Mouse (Mus musculus): ENCODE data around the gene Tmprss2. TPM values are rescaled to one million over a fixed set of nuclear protein-coding genes. Genes with fewer than 3 reads are reported as not detected.

The Tmprss2 gene
- polyA plus RNA-seq, 1 experiment = not detected

DNA sequence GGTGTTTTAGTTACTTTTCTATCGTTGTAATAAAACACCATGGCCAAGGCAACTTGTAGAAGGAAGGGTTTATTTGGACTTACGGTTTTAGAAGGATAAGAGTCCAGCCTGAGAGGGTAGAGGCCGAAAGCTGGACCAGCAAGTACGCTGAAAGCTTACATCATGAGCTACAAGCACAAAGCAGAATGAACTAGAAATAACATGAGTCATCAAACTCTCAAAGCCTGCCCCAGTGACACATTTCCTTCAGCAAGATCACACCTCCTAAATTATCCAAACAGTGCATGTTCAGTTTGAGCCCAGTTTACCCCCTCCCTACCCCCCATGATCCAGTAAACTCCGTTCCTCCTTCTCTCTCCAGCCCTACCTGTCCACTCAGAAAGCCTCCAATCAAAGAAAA lies 77.2 kb downstream of the Tmprss2 start:
- Histone ChIP-seq H3K4me3 (ENCODE audit: insufficient read depth, low read depth, low read length) (no peak overlapping the region), H3K4me1 (ENCODE audit: control insufficient read depth, insufficient read depth, insufficient read length, low read length) (peaks cover 10% of the 10 kb centered on the region; the same call in 1 of the 2 replicates), H3K27ac (replicated peaks; ENCODE audit: low read depth, low read length) (no peak overlapping the region)

DNA sequence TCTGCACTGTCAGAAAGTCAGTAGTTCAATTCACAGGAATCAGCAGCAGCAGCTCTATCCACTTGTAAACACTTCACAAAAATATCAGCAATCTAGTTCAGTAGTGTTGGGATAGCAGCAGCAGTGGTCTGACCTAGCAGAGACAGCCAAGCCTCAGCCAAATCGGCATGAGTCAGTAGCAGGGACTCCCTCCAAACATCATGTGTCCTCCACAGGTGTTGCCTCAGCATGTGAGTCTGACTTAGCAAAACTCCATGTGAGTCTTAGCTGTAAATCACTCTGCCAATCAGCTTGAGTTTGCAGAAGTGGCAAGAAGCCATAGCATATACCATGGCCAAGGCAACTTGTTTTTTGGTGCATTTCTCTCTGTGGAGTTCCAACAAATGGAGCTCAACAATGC lies 77.9 kb downstream of the Tmprss2 start:
- H3K4me3 ChIP-seq (ENCODE audit: insufficient read depth, low read depth, low read length) = no peak overlapping the region
- H3K4me1 ChIP-seq (ENCODE audit: control insufficient read depth, insufficient read depth, insufficient read length, low read length) = peaks cover 8% of the 10 kb centered on the region; the same call in 1 of the 2 replicates
- no peak overlapping the region for H3K27ac ChIP-seq (replicated peaks; ENCODE audit: low read depth, low read length)

DNA sequence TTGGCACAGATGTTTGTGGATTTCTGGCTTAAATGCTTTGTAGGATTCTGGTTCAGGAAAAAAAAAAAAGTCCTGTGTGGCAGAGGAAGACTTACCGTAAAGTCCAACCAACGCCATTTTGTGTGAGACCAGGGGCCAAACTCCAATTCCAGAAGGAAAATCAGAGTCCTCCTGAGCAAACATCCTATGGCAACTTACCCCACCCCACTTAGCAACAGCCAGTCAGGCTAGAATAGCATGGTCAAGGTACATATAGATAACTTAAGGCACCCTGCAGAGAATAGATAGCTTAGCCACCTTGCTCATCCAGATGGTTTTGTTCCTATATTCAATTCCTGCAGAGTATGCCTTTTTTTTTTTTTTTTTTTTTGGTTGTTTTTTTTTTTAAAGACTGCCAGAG lies 81.8 kb downstream of the Tmprss2 start:
- H3K27ac ChIP-seq (replicated peaks; ENCODE audit: low read depth, low read length) = no peak overlapping the region
- no peaks in the 10 kb centered on the region for H3K4me1 ChIP-seq (ENCODE audit: control insufficient read depth, insufficient read depth, insufficient read length, low read length)
- H3K4me3 ChIP-seq (ENCODE audit: insufficient read depth, low read depth, low read length) = no peak overlapping the region

DNA sequence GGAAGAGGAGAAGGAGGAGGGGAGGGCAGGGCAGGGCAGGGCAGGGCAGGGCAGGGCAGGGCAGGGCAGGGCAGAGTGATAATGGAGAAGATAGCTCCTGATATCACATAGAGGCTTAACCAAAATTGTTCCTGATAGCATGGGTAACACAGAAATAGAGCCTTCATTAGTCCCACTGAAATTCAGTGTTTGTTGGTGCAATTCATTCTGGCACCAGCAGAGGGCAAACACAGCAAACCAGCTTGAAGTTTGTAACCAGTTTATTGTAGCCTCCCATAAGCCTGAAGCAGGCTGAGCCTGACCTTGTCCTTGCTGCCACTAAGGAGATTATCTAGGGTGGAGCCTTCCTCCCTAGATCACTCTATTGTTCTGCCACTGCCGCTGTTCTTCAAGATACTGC lies 88.0 kb downstream of the Tmprss2 start:
- Histone ChIP-seq H3K4me3 (ENCODE audit: insufficient read depth, low read depth, low read length) (no peak overlapping the region), H3K27ac (replicated peaks; ENCODE audit: low read depth, low read length) (no peak overlapping the region), H3K4me1 (ENCODE audit: control insufficient read depth, insufficient read depth, insufficient read length, low read length) (no peaks in the 10 kb centered on the region)

DNA sequence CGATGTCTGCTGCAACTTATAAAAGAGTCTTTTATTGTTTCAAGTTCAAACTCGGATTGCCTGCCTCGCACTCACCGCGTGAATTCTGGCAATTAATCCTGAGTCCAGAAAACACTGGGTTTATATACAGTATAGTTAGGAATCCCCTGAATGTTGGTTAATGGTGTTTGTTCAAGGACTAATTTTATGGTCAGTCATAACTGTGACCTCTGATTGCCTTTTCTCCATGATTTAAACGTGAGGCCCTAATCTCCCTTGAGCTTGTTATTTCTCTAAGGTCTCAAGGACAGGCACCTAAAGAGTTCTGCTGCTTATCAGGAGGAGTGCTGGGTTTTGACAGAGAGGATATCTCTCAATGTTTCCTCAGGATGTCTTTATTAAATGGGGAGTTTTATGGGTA lies 89.0 kb downstream of the Tmprss2 start:
- Histone ChIP-seq H3K4me1 (ENCODE audit: control insufficient read depth, insufficient read depth, insufficient read length, low read length) (no peaks in the 10 kb centered on the region), H3K4me3 (ENCODE audit: insufficient read depth, low read depth, low read length) (no peak overlapping the region), H3K27ac (replicated peaks; ENCODE audit: low read depth, low read length) (no peak overlapping the region)

DNA sequence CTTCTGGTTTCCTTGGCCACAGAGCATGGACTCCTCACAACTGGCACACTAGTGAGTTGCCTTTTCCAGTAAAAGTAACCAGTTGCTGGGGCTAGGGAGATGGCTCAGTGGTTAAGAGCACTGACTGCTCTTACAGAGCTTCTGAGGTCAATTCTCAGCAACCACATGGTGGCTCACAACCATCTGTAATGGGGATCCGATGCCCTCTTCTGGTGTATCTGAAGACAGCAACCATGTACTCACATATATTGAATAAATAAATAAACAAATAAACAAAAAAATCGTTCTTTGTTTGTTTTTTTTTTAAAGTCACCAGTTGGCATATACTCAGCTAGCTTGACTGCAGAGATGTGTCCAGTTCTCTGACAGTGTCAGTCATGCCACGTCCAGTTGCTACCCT lies 94.7 kb downstream of the Tmprss2 start:
- H3K4me3 ChIP-seq (ENCODE audit: insufficient read depth, low read depth, low read length) = no peak overlapping the region
- no peaks in the 10 kb centered on the region for H3K4me1 ChIP-seq (ENCODE audit: control insufficient read depth, insufficient read depth, insufficient read length, low read length)
- no peak overlapping the region for H3K27ac ChIP-seq (replicated peaks; ENCODE audit: low read depth, low read length)

Other genes starting within 250 kb of the Tmprss2 start
- gene Mx1, start 148.3 kb downstream of the Tmprss2 start, polyA plus RNA-seq (2012; ENCODE audit: insufficient read depth, insufficient read length, missing spikeins) = not detected in 2 replicates
- gene Fam3b, start 96.4 kb downstream of the Tmprss2 start, polyA plus RNA-seq (2012; ENCODE audit: insufficient read depth, insufficient read length, missing spikeins) = not detected in 2 replicates
- 1.1 and 1.5 TPM in 2 replicates for gene Ripk4, start 152.6 kb upstream of the Tmprss2 start, polyA plus RNA-seq (2012; ENCODE audit: insufficient read depth, insufficient read length, missing spikeins)
- gene Prdm15, start 240.7 kb upstream of the Tmprss2 start, polyA plus RNA-seq (2012; ENCODE audit: insufficient read depth, insufficient read length, missing spikeins) = 1.9 and 4.7 TPM in 2 replicates